27 mouse cellular contexts compared by ENCODE assay signal in genomic region chr5:144806931-144807330, GRCm38 (mm10). TPM values are rescaled to one million over a fixed set of nuclear protein-coding genes. Genes with fewer than 3 reads are reported as not detected.
"Had no signal": no experiment of that assay in that cellular context is flagged by ENCODE, and none has a peak within 500 bp of the region (broad histone marks: within the 10 kb centered on the region; RNA-seq: fewer than 3 reads in every experiment).

No protein-coding gene starts in this region.

- H3K4me1 ChIP-seq: forebrain, embryonic 15.5 days; hindbrain, embryonic 13.5 days; hindbrain, embryonic 15.5 days; kidney, embryonic 15.5 days; limb, embryonic 13.5 days; limb, embryonic 15.5 days had no signal

- ATAC-seq: forebrain, embryonic 15.5 days; forebrain, postnatal 0 days; hindbrain, postnatal 0 days; intestine, embryonic 16.5 days; liver, embryonic 12.5 days had no signal

- H3K9ac ChIP-seq: forebrain, embryonic 15.5 days; forebrain, postnatal 0 days; hindbrain, embryonic 13.5 days; hindbrain, embryonic 15.5 days; kidney, embryonic 15.5 days; limb, embryonic 13.5 days; limb, embryonic 15.5 days; liver, embryonic 12.5 days; liver, embryonic 14.5 days had no signal

- H3K4me3 ChIP-seq: forebrain, embryonic 15.5 days; hindbrain, embryonic 13.5 days; hindbrain, embryonic 15.5 days; kidney, embryonic 15.5 days; limb, embryonic 13.5 days; limb, embryonic 15.5 days; liver, embryonic 12.5 days had no signal

- H3K27me3 ChIP-seq: forebrain, embryonic 15.5 days; hindbrain, embryonic 13.5 days; hindbrain, embryonic 15.5 days; kidney, embryonic 15.5 days; limb, embryonic 13.5 days; limb, embryonic 15.5 days; liver, embryonic 12.5 days had no signal

- H3K4me2 ChIP-seq: forebrain, embryonic 15.5 days; hindbrain, embryonic 13.5 days; hindbrain, embryonic 15.5 days; kidney, embryonic 15.5 days; limb, embryonic 13.5 days; limb, embryonic 15.5 days; liver, embryonic 12.5 days had no signal

- DNase-seq: forebrain, postnatal 0 days; gastrocnemius, postnatal 14 days; gastrocnemius, postnatal 36 days; heart, adult 11 months; kidney, adult 11 months; kidney, adult 2 months; kidney, adult 9 months; kidney, postnatal 14 days; kidney, postnatal 36 days; layer of hippocampus, adult 9-11 months; layer of hippocampus, postnatal 36 days; left cerebral cortex, postnatal 4 days; lung, adult 18-20 months had no signal

- H3K9me3 ChIP-seq: forebrain, embryonic 15.5 days; hindbrain, embryonic 13.5 days; hindbrain, embryonic 15.5 days; kidney, embryonic 15.5 days; limb, embryonic 13.5 days; limb, embryonic 15.5 days; liver, embryonic 12.5 days had no signal

- H3K27ac ChIP-seq: forebrain, embryonic 15.5 days; hindbrain, embryonic 13.5 days; hindbrain, embryonic 15.5 days; hindbrain, postnatal 0 days; kidney, embryonic 15.5 days; kidney, postnatal 0 days; limb, embryonic 13.5 days; limb, embryonic 15.5 days; liver, embryonic 12.5 days; liver, embryonic 14.5 days had no signal

RNA-seq across cellular contexts. Expression of gene Tmem130, which starts 45.3 kb away (rescaled TPM):
- total RNA-seq: gastrocnemius, adult 18-20 months; gastrocnemius, postnatal 14 days; gastrocnemius, postnatal 36 days; hematopoietic stem cell, adult 5-6 weeks; liver, adult 2 months had no signal
